Mouse (Mus musculus) adipocyte (in vitro differentiated cells): Measurements from ENCODE around the gene Platr17.
A peak's percentile ranks its signal among the peaks of the same experiment; 100 is the strongest.

ENCODE experiments used
- DNase-seq: peaks from one replicate; pipeline ENCODE4 v3.0.0-alpha.2; 2016; ENCODE audit warnings: low spot score

Platr17 gene

DNA sequence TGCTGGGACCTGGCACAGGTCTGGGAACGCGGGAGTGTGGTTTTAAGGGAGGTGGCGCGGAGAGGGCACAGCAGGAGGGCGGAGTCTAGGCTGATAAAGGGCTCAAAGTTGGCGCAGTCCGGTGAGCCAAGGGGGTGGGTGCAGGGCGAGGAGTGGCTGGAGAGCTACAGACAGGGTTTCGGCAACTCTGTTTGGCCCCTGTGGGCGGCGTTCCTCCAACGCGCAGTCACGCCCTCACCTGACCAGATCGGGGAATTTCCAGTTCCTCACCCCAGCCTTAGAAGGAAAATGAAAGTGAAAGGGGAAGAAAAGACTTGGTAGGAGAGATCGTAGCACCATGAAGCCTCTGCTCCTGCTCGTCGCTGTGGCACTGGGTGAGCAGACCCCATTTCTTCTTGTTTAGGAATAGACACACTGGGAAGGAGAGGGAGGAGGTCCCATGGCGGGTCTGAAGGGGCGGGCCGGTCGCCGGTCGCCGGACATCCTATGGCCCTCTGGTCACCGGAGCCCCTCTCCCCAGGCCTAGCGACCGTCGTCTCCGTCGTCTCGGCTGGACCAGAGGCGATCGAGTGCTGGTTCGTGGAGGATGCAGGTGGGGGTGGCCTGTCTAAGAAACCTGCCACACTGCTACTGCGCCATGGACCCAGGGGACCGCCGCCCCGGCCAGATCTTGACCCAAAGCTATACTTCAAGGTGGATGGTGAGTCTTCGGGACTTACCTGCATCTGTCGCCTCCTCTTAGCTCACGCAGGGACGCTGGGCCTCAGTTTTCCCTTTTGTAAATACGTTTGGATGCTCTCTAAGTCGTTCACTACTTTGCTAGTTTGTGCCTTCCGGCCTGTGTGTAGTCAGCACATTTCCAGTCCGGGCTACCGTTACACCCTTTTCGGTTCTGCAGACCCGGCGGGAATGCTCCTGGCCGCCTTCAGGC lies 14.7 kb downstream of the Platr17 start:
- DNase-seq = peak; percentile 92

DNA sequence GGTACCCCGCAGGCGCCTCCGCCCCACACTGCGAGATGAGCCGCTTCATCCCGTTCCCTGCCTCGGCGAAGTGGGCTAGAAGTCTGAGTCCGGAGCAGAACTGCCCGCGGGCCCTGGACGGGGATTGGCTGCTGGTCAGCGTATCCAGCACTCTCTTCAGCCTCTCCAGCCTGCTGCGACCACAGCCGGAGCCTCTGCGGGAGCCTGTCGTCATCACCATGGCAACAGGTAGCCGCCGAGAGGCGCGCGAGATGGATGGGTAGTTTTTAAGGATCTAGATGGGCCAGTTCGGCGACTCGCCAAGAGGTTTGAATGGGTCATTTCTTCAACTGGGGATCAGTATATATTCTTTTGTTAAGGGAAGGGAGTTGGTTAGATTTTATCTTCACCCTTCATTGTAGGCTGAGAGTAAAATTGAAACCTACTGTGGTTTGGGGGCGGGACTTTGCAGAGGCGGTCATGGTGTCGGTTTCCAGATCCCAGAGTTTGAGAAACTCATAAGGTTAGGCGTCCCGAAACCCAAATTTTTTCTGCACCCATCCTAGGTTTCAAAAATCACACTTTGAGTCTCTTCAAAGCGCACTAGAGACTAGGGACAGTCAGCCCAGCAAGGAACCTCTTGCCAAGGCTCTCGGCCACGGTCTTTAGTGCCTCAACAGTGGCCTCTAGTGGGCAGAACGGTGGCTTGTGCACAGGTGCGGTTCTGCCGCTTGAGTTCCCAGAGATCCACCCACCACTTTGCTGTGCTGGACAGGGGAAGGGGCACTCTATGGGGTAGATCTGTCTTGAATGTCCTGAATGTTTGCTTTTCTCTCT lies 15.6 kb downstream of the Platr17 start:
- DNase-seq = peak; percentile 93

DNA sequence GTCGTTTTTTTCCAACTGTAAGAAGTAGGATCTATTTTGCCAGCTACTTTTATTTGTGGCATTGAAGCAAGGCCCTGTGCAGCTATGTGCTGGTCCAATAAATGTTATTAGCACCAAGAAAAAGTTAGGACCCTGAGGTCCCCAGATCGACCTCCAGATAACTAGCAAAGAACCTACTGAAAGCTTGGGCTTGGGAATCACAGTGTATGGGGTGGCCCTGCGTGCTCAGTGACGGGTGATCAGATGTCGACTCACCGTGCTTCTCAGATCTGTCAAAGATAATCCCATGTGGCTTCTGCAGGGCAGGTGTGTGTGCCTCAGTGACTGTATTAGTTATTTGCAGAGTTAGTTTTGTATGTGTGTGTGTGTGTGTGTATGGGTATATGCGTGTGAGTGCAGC lies 16.4 kb downstream of the Platr17 start:
- no peak for DNase-seq

DNA sequence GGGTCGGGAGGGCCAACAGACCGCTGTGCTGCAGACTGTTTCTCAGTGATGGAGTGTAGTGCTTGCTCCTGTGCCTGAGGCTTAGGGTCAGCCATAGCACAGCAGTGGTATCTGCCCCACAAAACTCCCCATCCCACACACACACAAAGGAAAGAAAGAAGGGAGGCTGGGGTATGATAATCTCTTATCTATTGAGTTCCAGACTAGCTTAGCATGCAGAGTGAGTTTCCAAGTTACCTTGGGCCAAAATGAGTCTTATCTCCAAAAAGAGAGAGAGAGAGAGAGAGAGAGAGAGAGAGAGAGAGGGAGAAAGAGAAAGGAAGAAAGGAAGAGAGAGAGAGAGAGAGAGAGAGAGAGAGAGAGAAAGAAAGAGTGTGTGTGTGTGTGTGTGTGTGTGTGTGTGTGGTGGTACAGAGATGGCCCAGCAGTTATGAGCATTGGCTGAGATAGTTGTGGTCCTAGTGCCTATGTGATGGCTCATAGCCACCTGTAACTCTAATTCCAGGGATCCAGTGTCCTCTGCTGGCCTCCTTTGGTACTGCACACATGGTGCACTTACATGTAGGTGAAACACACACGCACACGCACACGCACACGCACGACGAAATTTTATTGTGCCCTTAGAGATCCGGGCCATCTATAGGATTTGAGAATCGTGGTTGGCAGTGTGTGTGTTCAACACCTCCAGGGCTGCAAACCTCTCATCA lies 19.8 kb downstream of the Platr17 start:
- DNase-seq = peak; percentile 57

DNA sequence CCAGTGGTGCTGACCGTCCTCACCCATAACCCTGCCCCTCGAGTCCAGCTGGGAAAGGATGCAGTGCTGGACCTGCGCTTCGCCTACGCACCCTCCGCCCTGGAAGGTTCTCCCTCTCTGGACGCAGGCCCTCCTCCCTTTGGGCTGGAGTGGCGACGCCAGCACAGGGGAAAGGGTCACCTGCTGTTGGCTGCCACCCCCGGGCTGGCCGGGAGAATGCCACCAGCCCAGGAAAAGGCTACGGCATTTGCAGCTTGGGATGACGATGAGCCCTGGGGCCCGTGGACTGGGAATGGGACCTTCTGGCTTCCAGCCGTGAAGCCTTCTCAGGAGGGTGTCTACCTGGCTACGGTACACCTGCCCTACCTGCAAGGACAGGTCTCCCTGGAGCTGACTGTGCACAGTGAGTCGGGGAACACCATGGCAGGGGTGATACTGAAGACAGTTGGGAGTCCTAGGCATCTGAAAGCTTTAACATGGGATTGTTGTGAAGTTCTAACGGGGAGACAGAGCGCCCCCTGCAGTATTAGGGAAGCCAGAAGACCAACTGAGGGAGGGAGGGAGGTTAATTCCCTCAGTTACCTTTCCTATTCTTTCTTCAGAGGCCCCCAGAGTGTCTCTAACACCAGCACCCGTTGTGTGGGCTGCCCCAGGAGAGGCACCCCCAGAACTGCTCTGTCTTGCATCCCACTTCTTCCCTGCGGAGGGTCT lies 20.6 kb downstream of the Platr17 start:
- no peak for DNase-seq

DNA sequence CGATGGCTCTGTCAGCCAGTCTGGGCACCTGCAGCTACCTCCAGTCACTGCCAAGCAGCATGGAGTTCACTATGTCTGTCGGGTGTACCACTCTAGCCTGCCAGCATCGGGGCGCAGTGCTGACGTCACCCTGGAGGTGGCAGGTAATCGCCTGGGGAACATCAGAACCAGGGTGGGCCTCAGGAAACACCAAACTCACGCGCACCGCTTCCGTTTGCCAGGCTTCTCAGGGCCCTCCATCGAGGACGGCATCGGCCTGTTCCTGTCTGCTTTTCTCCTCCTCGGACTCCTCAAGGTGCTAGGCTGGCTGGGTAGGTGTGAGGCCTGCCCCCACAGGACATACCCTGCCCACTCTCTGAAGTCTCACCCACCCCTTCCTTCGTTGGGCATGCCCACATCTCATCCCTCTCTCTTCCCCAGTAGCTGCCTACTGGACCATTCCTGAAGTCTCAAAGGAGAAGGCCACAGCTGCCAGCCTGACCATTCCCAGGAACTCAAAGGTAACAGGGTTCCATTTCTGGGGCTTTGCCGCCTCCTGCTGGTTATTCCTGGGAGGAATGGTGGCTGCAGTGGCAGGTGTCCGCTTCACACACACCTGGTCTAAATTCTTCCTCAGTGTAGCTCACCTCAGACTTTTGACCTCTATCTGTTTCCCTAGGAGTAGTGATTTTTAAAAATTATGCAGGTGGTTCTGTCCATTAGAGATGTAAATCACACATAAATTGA lies 21.4 kb downstream of the Platr17 start:
- DNase-seq = no peak

DNA sequence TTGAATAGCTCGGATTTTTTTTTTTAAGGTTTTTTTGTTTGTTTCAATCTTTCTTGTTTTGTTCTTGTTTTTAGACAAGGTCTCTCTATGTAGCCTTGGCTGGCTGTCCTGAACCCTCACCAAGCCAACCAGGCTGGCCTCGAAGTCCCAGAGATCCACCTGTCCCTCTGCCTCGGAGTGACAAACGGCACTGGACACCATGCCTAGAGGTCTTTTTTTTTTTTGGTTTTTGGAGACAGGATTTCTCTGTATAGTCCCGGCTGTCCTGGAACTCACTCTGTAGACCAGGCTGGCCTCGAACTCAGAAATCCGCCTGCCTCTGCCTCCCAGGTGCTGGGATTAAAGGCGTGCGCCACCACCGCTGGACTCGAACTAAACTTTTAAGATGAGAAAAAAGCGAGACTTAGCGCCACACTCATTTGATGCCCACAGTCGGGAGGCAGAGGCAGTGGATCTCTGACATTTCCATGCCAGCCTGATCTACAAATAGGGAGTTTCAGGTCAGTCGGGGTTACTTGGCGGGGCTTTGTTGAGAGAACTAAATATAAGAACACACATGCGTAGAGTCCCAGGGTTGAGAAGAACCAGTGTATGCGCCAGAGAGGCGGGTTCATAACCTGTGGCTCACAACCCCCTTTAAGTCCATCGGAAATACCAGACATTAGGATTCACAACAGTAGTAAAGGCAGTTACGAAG lies 23.5 kb downstream of the Platr17 start:
- DNase-seq = no peak

DNA sequence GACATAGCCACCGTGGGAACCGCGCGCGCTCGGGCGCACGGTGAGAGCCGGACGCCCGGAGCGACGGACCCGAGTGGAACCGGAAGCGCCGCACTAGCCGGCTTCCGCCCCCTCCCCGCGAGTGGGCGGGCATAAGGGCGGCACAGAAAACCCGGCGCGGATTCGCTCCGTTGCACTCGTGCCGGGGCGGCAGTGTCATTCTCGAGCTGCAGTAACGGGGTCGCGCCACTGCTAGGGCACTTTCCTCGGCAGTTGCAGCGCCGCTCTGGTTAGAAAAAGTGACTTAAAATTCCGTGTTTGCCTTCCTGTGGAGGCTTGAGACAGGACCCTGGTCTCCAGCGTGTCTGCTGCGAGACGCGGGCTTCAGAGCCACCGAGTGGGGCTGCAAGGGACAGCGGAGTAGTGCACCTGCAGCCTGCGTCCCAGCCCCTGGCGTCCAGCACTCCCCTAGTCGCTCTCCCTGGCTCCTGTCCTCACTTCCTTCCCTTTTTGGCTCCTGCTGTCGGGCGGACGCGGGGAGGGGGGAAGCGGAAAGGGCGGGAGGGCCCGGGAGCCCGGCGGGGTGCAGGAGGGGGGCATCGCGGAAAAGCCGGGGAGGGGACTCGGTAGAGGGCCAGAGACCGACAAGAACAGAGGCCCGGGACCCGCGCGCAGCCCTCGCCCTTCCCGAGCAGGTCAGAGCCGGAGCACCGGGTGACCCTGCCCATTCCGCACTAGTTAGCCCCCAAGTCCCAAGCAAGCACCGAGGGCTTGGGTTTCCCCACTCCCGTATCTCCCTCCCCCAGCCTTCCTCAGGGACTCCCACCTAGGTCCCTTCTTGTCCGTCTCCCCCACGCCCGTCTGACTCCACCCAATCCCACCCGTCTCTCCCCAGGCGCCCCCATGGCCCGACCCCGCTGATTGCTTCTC lies 24.7 kb downstream of the Platr17 start, which contains the start of gene Rgl2:
Rgl2 (plus strand) TSS at position 173 of the 909 bp plus-strand sequence.
- peak; percentile 89 for DNase-seq

DNA sequence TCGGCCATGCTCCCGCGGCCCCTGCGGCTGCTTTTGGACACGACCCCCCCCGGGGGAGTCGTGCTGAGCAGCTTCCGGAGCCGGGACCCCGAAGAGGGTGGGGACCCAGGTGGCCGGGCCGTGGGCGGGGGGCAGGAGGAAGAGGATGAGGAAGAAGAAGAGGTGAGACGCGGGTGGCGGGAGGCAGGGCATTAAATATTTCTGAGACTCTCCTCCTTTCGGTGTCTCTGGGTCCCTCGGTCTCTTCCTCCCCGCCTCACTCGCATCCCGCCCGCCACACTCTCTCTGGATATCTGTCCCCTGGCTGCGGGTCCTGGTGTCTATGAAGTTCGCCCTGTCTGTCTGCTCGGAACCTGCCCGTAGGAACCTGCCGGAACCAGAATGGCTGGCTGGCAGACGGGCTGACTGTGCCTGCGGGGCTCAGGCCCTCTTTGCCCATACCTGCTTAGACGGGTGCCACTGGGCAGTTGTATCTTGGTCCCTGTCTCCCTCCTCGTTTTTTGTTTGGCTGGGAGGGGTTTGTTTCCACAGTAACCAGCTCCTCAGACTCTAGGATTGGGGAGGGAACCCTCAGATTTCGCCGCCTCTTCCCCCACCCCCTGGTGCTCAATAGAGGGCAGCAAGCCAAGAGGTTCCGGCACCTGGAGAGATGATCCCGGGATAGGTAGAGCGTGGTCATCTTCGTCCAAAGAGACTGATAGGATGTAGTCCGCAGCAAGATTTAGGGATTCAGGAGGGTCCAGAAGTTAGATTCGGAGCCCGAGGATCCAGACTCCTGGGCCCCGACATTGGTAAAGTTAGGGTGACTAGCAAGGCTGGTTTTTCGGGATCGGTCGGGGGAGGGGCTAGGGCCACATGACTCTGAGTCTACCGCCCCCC lies 25.6 kb downstream of the Platr17 start:
- DNase-seq = peak; percentile 52

DNA sequence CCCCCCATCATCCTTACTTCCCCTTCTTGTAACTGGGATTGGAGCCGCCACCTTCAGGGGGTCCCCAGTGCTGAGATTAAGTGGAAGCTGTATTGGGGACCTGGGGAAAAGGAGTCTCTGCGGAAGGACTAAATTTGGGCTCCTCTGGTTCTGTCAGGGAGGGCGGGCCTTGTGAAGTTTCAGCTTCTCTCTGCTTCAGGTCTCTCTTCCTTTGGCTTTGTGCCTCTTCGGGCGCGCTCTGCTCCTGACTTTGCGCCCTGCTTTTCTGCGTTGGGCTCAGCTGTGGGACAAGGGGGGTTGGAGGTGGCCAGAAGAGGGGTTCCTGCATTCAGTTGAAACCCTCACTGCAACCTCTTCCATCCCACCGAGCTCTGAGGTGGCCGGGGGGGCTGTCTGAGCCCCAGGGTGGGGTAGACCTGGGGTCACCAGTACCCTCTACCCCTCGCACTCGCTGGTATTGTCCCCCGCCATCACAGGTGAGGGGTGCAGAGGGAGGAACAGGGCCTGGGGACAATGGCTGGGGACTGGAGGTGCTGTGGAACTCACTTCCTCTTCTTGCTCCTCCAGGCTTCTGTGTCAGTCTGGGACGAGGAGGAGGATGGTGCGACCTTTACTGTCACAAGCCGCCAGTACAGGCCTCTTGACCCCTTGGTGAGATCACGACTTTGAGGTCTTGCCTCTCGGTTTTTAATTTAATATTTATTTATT lies 26.4 kb downstream of the Platr17 start:
- DNase-seq = no peak

DNA sequence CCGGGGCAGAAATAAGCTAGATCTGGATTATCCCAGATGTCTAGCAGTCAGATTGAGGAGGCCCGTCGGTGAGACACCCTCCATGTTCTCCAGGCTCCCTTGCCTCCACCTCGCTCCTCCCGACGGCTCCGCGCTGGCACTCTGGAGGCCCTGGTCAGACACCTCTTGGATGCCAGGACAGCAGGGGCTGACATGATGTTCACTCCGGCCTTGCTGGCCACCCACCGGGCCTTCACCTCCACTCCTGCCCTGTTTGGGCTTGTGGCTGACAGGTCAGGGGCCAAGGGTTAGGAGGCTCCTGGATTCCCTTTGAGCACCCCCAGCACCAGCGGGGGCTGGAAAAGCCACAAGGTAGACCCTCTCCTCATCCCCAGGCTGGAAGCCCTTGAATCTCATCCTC lies 27.0 kb downstream of the Platr17 start:
- no peak for DNase-seq

DNA sequence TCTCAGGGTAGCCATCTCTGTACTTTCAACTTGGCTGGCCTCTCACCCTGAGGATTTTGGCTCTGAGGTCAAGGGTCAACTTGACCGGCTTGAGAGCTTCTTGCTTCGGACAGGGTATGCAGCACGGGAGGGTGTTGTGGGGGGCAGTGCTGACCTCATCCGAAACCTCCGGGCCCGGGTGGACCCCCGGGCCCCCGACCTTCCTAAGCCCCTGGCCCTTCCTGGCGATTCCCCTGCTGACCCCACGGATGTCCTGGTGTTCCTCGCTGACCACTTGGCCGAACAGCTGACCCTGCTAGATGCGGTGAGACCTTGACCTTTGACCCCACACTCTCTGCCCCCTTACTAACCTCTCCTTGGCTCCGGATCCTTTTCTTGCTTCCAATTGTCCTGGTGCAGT lies 27.5 kb downstream of the Platr17 start:
- no peak for DNase-seq

DNA sequence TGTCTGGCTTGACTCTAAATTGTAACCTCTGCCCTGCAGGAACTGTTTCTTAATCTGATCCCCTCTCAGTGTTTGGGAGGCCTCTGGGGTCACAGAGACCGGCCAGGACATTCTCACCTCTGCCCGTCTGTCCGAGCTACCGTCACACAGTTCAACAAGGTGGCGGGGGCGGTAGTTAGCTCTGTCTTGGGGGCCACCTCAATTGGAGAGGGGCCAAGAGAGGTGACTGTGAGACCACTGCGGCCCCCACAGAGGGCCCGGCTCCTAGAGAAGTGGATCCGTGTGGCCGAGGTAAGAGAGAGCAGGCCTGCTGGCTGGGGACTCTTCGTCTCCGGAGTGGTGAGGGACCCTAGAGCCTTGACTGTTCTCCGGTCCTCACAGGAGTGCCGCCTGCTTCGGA lies 28.0 kb downstream of the Platr17 start:
- no peak for DNase-seq

DNA sequence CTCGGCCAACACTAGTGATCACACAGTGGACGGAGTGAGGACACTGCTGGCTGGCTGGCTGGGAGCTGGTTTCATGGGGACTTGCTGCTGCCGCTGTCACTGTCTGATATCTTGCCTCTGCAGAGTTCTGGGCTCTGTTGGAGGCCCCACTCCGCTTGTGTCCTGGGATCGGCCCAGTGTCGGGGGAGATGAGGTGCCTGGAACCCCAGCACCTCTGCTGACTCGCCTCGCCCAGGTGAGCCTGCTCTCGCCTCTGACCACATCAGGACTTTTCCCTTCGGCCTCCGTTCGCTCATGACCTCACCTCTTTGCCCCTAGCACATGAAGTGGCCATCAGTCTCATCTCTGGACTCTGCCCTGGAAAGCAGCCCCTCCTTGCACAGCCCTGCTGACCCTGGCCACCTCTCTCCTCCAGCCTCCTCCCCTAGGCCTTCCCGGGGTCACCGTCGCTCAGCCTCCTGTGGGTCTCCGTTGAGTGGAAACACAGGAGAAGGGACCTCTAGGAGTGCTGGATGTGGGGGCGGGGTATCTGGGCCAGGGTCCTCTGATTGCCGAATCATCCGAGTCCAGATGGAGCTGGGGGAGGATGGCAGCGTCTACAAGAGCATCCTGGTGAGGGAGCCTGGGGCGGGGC lies 30.6 kb downstream of the Platr17 start:
- DNase-seq = no peak

DNA sequence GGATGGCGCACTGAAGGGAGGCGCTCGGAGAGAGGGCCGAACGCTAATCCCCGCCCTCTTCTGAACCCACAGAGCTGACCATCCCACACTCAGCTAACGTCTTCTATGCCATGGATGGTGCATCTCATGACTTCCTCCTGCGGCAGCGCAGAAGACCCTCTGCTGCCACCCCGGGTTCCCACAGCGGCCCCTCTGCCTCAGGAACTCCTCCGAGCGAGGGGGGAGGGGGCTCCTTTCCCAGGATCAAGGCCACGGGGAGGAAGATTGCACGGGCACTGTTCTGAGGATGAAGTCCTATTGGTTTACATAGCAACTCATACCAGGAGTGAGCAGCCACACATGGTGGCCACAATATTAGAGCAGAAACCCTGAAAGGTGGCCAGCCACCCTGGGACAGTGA lies 32.1 kb downstream of the Platr17 start:
- DNase-seq = no peak

DNA sequence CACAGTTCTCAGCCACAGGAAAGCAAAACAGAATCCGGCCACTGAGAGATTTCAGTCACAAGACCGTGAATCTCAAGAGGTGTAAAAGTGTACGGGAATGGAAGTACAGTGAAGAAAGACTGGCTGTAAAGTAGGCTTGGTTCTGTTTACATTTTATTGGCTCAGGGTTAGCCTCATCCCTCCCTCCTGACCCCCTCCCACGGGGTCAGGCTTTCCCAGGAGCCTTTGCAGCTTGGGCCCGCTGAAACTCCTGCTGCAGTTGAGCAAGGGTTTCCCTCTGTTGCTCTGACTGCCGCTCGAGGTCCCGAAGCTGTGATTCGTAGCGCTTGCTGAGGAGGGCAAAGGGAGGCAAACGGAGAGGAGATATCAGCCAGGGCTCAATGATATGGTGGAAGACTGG lies 33.8 kb downstream of the Platr17 start:
- no peak for DNase-seq

DNA sequence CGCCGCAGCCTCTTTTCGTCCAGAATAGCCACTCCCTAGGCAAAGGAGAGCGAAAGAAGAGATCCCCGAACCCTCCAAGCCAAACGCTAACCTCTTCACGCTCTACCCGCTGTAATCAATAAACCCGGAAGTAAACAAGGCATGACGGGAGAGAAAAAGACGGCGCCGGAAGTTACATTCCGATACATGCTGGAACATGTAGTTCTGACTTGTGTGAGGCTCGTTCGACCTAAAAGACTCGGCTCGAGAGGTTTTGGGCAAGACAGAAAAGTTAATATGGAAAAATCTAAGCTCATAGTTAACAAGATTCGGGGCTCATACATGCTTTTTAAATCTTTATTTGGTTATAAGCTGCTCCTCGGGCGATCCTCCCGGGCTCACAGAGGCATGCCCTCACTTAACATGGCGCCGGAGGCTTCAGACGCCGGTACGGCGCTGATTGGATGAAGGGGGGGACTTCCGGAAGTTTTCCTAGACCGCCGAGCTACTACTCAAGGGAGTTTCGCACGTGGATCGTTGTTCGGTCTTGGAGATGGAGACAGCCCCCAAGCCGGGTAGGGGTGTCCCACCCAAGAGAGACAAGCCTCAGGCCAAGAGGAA lies 35.4 kb downstream of the Platr17 start, which contains the start of the genes Pfdn6 and Wdr46:
Pfdn6 (minus strand) TSS at position 138 of the 600 bp plus-strand sequence.
Wdr46 (plus strand) TSS at position 455 of the 600 bp plus-strand sequence.
- DNase-seq = peak; percentile 95
